Mouse (Mus musculus) gastrocnemius, postnatal 14 days (tissue): ENCODE data around the gene Wsb2. TPM values are rescaled to one million over a fixed set of nuclear protein-coding genes. Genes with fewer than 3 reads are reported as not detected.
A peak's percentile ranks its signal among the peaks of the same experiment; 100 is the strongest.
"Not testable (repeated sequence)": the region's sequence is repeated elsewhere in the genome, so short reads cannot be mapped to it uniquely, and the experiment has no call there.

Source experiments
- DNase-seq: peaks from one replicate; pipeline ENCODE4 v3.0.0; 2021; ENCODE audit warnings: mixed read lengths
- intact Hi-C: fragments of 180-260 bp; cut with DNase I; formaldehyde crosslinking; loops from one replicate; pipeline ENCODE4 v1.15.1; 2025; ENCODE audit warnings: low total_unique reads
- long read RNA-seq, 2 experiments: library from polyadenylated mRNA; stranded (forward); transcript quantifications; one replicate each; pipeline ENCODE4 v2.0.0; 2021
- total RNA-seq, 2 experiments: library from RNA; stranded (reverse); gene quantifications; 2 replicates each; pipeline ENCODE4 v1.2.3; 2021

Gene Wsb2
- 10 to 100 TPM; 70.6 to 76.4 TPM for total RNA-seq
- long read RNA-seq, experiment 1, transcript Wsb2-201 (9 exons, 2,421 nt), result major isoform, 192 of 214 reads
- long read RNA-seq, experiment 1, partial matches to known transcripts, result 13 of 214 reads
- long read RNA-seq, experiment 1, other reads (novel, unspliced or antisense), result 8 of 214 reads
- long read RNA-seq, experiment 2, transcript Wsb2-201 (9 exons, 2,421 nt), result major isoform, 203 of 236 reads
- long read RNA-seq, experiment 2, partial matches to known transcripts, result 9 of 236 reads
- long read RNA-seq, experiment 2, other reads (novel, unspliced or antisense), result 19 of 236 reads

DNA sequence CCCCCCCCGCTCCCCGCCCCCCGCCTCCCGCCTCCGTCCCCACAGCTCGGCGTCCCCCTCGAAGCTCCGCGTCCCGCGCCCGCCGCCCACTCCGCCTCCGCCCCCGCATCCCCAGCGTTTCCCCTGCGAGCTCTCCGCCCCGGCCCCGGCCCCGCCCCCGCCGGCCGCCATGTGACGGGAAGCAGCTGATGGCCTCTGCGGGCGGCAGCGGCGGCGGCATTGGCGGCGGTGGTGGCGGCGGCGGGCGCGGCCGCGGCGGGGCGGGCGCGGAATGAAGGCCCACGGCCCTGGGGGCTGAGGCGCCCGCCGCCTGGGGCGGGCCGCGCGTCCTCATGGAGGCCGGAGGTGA is at the start of gene Wsb2:
Gene Wsb2, plus strand, starts transcription at position 176 of the 349 bp plus-strand sequence.
- intact Hi-C loops, result no loop called here
- DNase-seq, result peak; percentile 90

DNA sequence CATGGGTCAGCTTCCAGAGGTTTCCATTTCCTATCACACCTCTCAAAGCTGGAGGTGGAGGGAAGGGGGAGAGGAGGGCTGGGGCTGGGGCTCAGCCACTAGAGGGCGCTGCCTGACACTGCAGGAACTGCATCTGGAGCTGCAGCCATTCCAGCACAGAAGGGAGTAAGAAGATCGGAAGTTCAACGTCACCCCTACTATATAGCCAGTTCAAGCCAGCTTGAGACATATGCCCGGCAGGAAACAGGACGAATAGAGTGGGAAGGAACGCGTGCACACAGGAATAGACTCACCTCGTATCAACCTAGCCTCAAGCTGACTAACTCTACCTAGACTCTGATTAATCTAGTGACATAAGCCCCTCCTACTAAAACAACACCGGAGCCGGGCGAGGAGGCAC is 49.4 kb upstream of the Wsb2 start:
- intact Hi-C loops, result loop anchor here (5.0 kb wide), 1 partner anchor 185 kb away; no protein-coding TSS in a partner anchor
- DNase-seq, result peak; percentile 78

DNA sequence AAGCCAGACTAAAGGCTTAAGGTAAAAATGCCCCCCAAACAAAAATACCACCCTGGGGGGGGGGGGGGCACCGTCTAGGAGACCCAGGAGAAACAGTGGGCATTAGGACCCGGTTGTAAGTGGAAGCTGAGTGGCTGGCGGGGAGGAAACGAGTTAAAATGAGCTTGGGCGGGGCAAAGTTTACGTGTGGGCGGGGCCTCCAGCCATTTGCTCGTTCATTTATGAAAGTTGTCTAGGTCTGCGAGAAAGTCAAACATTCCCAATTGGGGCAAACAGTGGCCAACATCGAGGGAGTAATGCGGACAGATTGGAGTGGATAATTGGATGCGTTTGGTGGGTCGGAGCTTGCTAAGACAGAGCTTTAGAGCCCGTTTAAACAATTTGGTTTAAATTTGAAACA is 43.7 kb upstream of the Wsb2 start:
- intact Hi-C loops, result no loop called here

DNA sequence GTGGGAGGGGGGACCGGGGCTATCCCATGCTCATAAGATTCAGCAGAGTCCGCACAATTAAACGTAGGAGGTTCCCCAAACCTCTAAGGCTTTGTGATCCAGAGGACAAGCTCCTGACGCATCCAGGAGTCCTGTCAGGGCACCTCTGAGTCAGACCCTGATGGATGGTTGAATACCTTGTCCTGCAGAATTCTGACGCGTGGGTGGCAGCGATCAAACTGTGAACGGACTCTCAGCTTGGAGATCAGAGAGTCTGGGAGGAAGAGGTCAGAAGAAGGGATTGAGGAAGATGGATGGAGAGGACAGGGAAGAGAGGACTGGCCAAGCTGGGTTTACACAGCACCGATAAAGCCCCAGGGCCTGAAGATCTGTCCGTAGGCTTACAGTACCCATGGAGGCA is 43.2 kb upstream of the Wsb2 start:
- intact Hi-C loops, result no loop called here
- no peak for DNase-seq

More for the DNA sequence above, 43.7 kb upstream of the Wsb2 start:
- peak; percentile 51 for DNase-seq

DNA sequence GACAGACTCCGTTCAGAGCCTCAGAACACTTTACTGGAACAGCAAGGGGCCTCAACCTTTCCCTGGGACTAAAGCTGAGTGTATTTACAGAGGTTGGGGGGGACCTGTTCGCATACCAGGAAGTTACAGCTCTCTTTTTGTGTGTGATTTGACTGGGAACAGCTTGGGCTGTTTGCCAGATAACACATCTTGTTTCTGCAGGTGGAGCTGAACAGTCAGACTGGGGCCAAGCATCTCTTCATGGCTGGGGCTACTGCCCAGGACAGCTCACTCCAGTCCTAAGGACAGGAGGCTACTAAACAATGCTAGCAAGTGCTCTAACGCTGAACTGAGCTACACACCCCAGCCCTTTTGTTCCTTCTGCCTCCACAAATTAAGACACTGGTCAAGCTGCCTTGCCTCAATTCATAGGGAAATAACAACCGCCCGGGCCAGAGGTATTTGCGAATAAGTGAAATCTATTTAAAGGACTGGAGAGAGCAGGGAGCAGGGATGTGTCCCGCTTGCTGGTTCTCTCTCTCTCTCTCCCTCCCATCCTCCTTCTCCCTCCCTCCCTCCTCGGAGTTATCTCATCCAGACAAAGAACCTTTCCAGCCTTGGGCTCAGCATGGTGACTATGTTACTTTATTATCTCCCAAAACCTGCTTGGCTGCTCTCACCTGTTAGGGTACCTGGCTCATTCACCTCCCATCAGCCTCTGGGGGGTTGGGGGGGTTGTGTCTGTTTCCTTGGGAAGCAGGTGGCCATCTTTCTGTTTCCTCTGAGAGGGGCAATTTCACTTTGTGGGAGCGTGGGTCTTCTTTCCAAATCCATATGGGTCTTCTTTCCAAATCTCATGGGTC is 42.3 kb upstream of the Wsb2 start:
- no peak for DNase-seq
- intact Hi-C loops, result no loop called here

DNA sequence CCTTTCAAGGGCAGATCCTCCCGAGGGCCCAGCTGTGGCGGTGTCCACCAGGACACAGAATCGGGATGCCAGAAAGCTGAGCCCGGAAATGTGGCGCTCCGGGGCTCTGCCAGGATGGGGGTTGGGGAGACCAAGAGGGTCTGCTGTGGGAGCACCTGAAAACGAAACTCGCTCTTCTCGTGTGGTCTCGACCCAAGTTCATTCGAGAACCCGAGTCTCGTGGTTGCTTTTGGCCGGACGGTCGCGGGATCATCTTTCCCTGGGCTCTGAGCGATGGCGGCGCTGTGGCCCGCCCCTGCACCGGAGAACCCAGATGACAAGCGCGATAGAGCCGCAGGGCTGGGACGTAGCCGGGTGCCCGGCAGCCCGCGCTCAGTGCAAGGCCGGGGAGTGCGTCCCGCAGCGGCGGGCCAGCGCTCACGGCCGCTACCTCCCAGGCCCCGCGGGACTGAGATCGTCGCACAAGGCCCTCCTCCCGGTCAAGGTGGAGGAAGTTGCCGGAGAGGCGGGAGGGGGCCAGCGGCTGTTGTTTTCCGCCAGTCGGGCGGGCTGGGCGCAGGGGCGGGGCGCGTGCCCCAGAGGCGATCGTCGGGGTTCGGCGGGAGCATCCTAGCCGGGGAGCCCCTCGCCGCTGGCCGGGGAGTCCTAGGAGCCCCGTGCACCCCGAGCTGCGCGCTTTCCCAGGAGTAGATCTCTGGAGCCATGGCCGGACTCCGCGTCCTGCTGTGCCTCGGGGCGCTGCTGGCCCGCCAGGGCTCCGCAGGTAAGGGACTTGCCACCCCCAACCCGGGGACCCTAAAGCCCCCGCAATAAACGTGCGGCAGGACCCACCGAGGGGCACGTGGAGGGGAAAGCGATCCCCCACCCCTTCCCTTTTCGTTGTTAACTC is 38.1 kb upstream of the Wsb2 start, which contains the start of gene Vsig10:
Gene Vsig10, plus strand, starts transcription at position 343 of the 889 bp plus-strand sequence.
- DNase-seq, result peak; percentile 80

DNA sequence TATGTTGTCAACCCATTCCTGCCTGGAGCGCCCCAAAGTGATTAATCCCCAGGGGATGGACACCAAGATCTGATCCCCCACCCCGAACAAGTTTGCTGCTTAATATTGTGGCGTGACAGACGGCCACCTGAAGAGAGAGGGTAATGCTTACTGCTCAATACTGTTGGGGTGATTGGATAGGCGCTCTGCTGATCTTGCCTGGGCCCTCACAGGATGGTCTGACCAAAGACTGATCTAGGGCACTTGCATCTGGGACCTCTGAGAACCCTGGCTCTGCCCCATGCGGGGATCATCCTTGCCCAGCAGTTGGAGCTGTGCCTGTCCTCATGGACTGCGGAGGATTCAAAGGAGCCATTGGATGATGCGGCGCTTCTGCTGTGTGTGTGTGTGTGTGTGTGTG is 33.4 kb upstream of the Wsb2 start:
- no peak for DNase-seq
- intact Hi-C loops, result no loop called here

More for the DNA sequence above, 38.1 kb upstream of the Wsb2 start, which contains the start of gene Vsig10:
- intact Hi-C loops, result no loop called here

DNA sequence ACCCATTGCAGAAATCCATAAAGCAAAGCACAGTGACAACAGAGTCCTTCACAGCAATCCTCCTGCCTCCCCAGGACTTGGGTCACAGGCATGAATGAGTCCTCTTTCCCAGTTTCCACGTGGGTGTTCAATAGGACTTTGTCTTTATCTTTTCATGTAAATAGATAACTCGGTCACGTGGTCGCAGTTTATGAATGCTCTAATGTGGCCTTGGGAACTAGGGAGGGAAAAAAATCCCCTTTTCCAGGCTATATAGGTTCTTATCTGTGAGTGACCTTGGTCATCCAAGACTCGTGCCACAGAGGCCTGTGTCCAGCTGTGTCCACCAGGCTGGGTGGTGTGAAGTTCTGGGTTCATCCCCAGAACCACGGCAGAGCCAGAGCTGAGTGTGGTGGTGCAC is 30.7 kb upstream of the Wsb2 start:
- intact Hi-C loops, result no loop called here
- no peak for DNase-seq

DNA sequence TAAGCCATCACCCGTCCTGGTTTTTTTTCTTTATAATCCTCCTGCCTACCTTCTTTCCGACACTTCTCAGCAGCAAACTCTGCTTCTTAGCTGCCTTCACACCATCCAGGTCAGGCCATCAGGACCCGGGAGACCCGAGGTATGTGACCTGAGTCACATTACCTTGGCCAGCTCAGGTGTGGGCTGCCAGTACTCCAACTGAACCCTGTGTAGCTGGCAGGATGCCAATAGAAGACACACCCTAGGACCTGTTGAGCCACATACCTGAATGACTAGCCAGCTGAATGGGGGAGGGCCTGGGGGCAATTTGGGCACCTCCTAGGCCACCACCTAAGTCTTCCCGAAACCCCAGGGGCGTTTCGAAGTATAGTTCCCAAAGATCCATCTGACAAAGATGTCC is 26.6 kb upstream of the Wsb2 start:
- no peak for DNase-seq
- intact Hi-C loops, result no loop called here

DNA sequence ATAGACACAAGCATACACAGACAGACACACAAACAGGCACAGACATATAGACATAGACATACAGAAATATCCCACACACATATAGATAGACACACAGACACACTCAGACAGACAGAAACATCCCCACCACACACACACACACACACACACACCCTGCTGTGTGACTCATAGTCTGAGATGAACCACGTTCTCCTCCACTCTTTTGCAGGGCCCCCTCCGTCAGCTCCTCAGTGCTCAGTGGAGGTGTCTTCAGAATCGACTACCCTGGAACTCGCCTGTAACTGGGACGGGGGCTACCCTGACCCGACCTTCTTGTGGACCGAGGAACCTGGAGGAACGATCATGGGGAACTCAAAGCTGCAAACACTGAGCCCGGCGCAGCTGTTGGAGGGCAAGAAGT is 19.1 kb upstream of the Wsb2 start:
- intact Hi-C loops, result no loop called here
- no peak for DNase-seq

DNA sequence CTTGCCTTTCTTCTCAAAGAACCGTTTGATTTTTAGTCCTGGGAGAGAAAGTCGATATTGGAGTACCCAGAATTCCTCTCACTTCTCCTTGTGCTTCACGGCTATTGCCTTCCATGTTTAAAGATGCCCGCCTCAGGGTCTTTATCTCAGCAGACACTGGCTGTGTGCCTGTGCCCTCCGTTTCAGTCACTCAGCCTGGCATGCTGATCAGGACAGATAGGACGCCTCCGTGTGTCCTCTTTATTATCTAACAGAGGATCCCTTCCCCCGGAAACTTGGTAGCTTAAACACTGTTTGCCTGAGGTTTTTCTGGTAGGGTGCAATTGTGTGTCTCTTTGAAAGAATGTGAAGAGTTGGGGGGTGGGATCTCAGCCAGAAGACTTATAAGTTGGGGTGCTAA is 18.6 kb upstream of the Wsb2 start:
- no peak for DNase-seq
- intact Hi-C loops, result no loop called here

DNA sequence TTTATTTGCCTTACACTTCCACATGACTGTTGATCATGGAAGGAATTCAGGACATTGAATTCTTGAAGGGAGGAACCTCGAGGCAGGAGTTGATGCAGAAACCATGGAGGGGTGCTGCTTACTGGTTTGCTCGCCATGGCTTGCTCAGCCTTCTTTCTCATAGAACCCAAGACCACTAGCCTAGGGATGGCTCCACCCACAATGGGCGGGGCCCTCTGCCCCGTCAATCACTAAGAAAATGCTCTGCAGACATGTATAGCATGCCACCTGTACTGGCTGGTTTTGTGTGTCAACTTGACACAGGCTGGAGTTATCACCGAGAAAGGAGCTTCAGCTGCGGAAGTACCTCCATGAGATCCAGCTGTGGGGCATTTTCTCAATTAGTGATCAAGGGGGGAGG is 17.0 kb upstream of the Wsb2 start:
- intact Hi-C loops, result no loop called here
- no peak for DNase-seq

DNA sequence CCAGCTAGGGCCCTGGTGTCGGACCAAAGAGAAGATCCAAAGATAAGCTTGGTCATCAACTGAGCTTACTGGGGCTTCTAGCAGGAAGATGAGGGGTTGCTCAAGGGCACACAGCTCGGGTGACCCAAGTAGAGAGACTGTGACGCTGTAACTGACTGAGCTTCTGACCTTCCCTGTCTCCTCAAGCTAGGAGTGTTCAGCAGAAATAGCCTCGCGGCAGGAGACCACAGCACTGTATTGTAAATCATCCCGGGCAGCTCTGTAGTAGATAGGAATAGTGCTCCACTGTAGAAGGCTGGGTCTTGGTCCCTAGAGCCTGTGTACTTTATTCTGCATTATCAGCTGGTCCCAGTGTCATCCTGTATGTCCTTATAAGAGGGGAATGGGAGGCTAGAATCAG is 15.2 kb upstream of the Wsb2 start:
- no peak for DNase-seq
- intact Hi-C loops, result no loop called here

DNA sequence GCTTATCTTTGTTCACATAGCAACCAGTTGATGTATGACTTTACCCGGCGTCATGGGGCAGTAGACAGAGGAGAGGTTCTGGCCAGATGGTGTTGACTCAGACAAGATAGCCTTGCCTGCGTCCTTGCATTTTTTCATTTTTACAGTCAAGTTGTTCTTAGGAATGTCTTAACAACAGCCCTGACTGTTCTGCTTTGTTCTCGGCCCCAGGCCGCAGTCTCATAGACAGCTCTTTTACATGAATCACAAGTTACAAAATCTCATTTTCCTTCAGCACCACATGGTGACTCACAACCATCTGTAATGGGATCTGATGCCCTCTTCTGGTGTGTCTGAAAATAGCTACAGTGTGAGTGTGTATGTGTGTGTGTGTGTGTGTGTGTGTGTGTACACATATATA is 12.6 kb upstream of the Wsb2 start:
- intact Hi-C loops, DNase-seq: not testable (repeated sequence)

DNA sequence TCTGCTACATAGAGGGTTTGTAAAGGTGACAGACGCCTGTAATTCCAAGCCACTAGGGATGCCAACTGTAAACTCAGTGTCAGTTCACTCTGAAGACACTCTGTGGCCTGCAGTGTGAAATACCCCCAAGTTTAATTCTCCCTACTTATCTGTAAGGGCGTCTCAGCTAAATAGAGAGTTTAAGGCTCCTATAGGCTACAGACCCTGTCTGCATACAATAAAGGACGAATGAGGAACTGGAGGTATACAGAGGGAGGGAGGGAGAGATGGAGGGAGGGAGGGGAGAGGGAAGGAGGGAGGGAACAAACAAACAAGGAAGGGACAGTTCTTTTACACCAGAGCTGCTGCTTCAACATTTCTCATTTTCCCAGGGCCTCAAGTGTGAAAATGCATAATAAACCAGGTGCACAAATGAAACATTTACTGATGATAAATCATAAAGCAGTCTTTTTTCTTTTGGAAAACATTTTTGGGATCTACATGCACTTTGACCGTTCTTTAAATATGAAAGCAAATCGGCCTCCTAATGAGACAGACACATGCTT is 11.6 kb upstream of the Wsb2 start:
- no peak for DNase-seq
- intact Hi-C loops, result no loop called here

DNA sequence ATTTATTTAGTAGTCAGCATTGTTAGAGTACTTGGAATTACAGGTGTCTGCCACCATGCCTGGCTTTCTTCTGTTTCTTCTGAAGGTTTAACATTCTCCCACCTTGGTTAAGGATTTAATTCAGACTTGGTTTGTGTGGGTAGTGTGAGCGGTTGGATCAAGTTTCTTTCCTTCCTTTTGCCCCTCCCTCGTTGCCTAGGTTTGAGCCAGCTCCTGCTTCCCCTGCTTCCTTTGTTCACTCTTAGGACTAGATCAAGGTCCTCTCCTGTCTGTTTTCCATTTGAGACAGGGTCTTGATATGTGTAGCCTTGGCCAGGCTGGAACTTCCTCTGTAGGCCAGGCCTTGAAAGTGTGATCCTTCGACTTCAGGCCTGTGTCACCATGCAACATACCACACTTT is 10.8 kb upstream of the Wsb2 start:
- intact Hi-C loops, result no loop called here
- no peak for DNase-seq

DNA sequence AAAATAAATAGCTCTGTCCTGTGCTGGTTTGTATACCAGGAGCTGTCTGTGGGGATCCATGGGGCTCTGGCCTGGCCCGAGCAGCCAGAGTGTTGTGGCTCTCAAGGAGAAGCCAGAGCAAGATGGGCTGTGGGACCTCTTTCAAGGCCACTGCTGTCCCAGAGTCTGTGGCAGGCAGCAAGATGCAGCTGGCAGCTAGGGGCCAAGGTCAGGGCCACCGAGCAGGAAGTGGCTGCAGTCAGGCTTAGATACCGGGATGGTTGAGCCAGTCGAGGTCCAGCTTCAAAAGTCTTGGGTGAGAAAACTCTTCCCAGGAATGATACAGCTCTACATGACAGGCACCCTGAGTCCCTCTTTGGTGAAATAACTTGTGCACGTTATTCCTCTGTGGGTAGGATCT is 10.1 kb upstream of the Wsb2 start:
- intact Hi-C loops, result no loop called here

DNA sequence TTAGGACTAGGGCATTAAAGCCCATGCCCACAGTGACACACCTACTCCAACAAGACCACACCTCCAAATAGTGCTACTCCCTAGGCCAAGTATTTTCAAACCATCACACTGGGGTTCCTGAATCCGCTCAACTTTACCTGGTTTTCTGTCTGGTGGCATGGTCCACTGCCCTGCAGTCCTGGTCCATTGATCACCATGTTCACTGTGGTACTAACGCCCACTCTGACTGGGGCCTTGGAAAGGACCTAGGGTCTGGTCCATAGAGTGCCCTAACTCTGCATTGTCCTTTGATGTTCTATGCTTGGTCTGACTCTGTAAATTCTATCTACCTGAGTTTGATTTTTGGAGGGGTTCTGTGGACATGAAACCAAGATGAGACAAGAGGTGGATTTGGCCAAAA is 9.3 kb upstream of the Wsb2 start:
- intact Hi-C loops, result no loop called here
- DNase-seq, result no peak

More for the DNA sequence above, 10.1 kb upstream of the Wsb2 start:
- no peak for DNase-seq

DNA sequence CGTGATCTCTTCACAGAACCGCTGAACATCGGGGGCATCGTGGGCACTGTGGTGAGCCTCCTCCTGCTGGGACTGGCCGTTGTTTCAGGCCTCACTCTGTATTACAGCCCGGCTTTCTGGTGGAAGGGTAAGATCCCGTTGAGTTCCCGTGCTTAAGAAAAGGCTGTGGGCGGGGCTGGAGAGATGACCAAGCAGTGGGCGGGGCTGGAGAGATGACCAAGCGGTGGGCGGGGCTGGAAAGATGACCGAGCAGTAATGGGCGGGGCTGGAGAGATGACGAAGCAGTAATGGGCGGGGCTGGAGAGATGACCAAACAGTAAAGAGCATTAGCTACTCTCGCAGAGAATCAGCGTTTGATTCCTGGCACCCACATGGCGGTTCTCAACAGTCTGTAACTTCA is 8.8 kb upstream of the Wsb2 start:
- peak; percentile 74 for DNase-seq

DNA sequence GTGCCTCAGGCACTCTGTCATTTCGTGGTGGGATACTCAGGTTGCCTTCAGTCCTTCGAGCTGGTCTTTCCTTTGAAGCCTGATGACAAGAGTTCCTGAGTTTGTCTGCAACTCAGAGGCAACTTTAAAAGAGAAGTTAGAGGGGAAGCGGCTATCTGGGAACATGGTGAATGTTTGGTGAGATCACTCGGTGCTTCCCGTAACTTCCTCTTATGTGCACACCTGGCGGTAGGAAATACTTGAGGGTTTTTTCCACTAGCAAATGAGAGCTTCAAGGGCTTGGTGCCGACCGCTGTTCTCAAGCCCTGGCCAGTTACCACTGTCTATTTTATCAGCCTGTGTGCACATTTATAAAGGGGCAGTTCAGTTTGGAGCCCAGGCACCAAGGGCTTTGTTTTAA is 3.0 kb upstream of the Wsb2 start:
- DNase-seq, result no peak
- intact Hi-C loops, result no loop called here

More for the DNA sequence above, 8.8 kb upstream of the Wsb2 start:
- intact Hi-C loops, result no loop called here
